Mouse (Mus musculus): Measurements from ENCODE around the gene Als2cl.

GRCm38 (mm10) chr9:110833021-110833420 lies 46.6 kb upstream of the Als2cl start:
- TF ChIP-seq GATA1 (IDR thresholded peaks at IDR 0.05; ENCODE audit: borderline replicate concordance, low read length) (no peak), FLI1 (IDR thresholded peaks at IDR 0.05; ENCODE audit: low read length) (no peak)

Measured in megakaryocyte, embryonic 14.5 days (primary cell).